Mouse (Mus musculus): ENCODE measurements around the gene Nek7. TPM values are rescaled to one million over a fixed set of nuclear protein-coding genes. Genes with fewer than 3 reads are reported as not detected.
A peak's percentile ranks its signal among the peaks of the same experiment; 100 is the strongest.

The Nek7 gene
- polyA plus RNA-seq, 1 experiment = 9.7 TPM

GRCm38 (mm10) chr1:138568434-138569232 is 51.3 kb downstream of the Nek7 start:
- TF ChIP-seq CTCF (IDR thresholded peaks at IDR 0.05; ENCODE audit: borderline replicate concordance, control insufficient read depth, extremely low read depth, insufficient read depth, low read length, poor library complexity) = no peak
- TF ChIP-seq POLR2A (IDR thresholded peaks at IDR 0.05; ENCODE audit: control insufficient read depth, extremely low read depth, insufficient read depth, low read length, poor library complexity) = no peak
- no peak for DNase-seq
- 91% methylated on average over 6 of the region's 6 CpGs for WGBS
- no peaks in the 10 kb centered on the region for H3K27me3 ChIP-seq (ENCODE audit: control insufficient read depth, insufficient read depth, low read length)
- H3K27ac ChIP-seq (ENCODE audit: control insufficient read depth, insufficient read depth, low read length) = no peak overlapping the region
- H3K4me3 ChIP-seq (ENCODE audit: control insufficient read depth, insufficient read depth, low read length) = no peak overlapping the region
- H3K36me3 ChIP-seq (ENCODE audit: control insufficient read depth, insufficient read depth, low read length) = no peaks in the 10 kb centered on the region
- no peaks in the 10 kb centered on the region for H3K4me1 ChIP-seq (replicated peaks; ENCODE audit: control insufficient read depth, insufficient read depth, low read length)

GRCm38 (mm10) chr1:138567946-138568345 is 52.0 kb downstream of the Nek7 start:
- 94% methylated on average over 9 of the region's 9 CpGs for WGBS
- Histone ChIP-seq H3K4me3 (ENCODE audit: control insufficient read depth, insufficient read depth, low read length) (no peak overlapping the region), H3K27me3 (ENCODE audit: control insufficient read depth, insufficient read depth, low read length) (no peaks in the 10 kb centered on the region), H3K27ac (ENCODE audit: control insufficient read depth, insufficient read depth, low read length) (no peak overlapping the region), H3K36me3 (ENCODE audit: control insufficient read depth, insufficient read depth, low read length) (no peaks in the 10 kb centered on the region), H3K4me1 (replicated peaks; ENCODE audit: control insufficient read depth, insufficient read depth, low read length) (no peaks in the 10 kb centered on the region)
- DNase-seq = no peak
- TF ChIP-seq CTCF (IDR thresholded peaks at IDR 0.05; ENCODE audit: borderline replicate concordance, control insufficient read depth, extremely low read depth, insufficient read depth, low read length, poor library complexity) (no peak), POLR2A (IDR thresholded peaks at IDR 0.05; ENCODE audit: control insufficient read depth, extremely low read depth, insufficient read depth, low read length, poor library complexity) (no peak)

GRCm38 (mm10) chr1:138564677-138565076 is 55.3 kb downstream of the Nek7 start:
- Histone ChIP-seq H3K36me3 (ENCODE audit: control insufficient read depth, insufficient read depth, low read length) (no peaks in the 10 kb centered on the region), H3K27ac (ENCODE audit: control insufficient read depth, insufficient read depth, low read length) (no peak overlapping the region), H3K27me3 (ENCODE audit: control insufficient read depth, insufficient read depth, low read length) (no peaks in the 10 kb centered on the region), H3K4me3 (ENCODE audit: control insufficient read depth, insufficient read depth, low read length) (no peak overlapping the region), H3K4me1 (replicated peaks; ENCODE audit: control insufficient read depth, insufficient read depth, low read length) (no peaks in the 10 kb centered on the region; the same call in 1 of the 2 replicates)
- WGBS = 93% methylated on average over 6 of the region's 6 CpGs
- DNase-seq = no peak
- TF ChIP-seq CTCF (IDR thresholded peaks at IDR 0.05; ENCODE audit: borderline replicate concordance, control insufficient read depth, extremely low read depth, insufficient read depth, low read length, poor library complexity) (no peak), POLR2A (IDR thresholded peaks at IDR 0.05; ENCODE audit: control insufficient read depth, extremely low read depth, insufficient read depth, low read length, poor library complexity) (no peak)

- no peak overlapping the region for H3K4me3 ChIP-seq (ENCODE audit: control insufficient read depth, insufficient read depth, low read length)
- H3K27ac ChIP-seq (ENCODE audit: control insufficient read depth, insufficient read depth, low read length) = no peak overlapping the region
- H3K36me3 ChIP-seq (ENCODE audit: control insufficient read depth, insufficient read depth, low read length) = no peaks in the 10 kb centered on the region
- TF ChIP-seq POLR2A (IDR thresholded peaks at IDR 0.05; ENCODE audit: control insufficient read depth, extremely low read depth, insufficient read depth, low read length, poor library complexity) = no peak
- no peak for TF ChIP-seq CTCF (IDR thresholded peaks at IDR 0.05; ENCODE audit: borderline replicate concordance, control insufficient read depth, extremely low read depth, insufficient read depth, low read length, poor library complexity)
- WGBS = 92% methylated on average over 12 of the region's 12 CpGs
- H3K4me1 ChIP-seq (replicated peaks; ENCODE audit: control insufficient read depth, insufficient read depth, low read length) = no peaks in the 10 kb centered on the region; the same call in 1 of the 2 replicates
- no peak for DNase-seq
- no peaks in the 10 kb centered on the region for H3K27me3 ChIP-seq (ENCODE audit: control insufficient read depth, insufficient read depth, low read length)
Measured at GRCm38 (mm10) chr1:138560733-138561132, 59.2 kb downstream of the Nek7 start.

- no peak for DNase-seq
- no peaks in the 10 kb centered on the region for H3K27me3 ChIP-seq (ENCODE audit: control insufficient read depth, insufficient read depth, low read length)
- H3K4me3 ChIP-seq (ENCODE audit: control insufficient read depth, insufficient read depth, low read length) = no peak overlapping the region
- peak overlapping the region; percentile 12; the same call in 1 of the 2 replicates for H3K27ac ChIP-seq (ENCODE audit: control insufficient read depth, insufficient read depth, low read length)
- TF ChIP-seq POLR2A (IDR thresholded peaks at IDR 0.05; ENCODE audit: control insufficient read depth, extremely low read depth, insufficient read depth, low read length, poor library complexity) (no peak), CTCF (IDR thresholded peaks at IDR 0.05; ENCODE audit: borderline replicate concordance, control insufficient read depth, extremely low read depth, insufficient read depth, low read length, poor library complexity) (no peak)
- no peaks in the 10 kb centered on the region for H3K36me3 ChIP-seq (ENCODE audit: control insufficient read depth, insufficient read depth, low read length)
- WGBS = 79% methylated on average over 12 of the region's 12 CpGs
- no peaks in the 10 kb centered on the region; the same call in 1 of the 2 replicates for H3K4me1 ChIP-seq (replicated peaks; ENCODE audit: control insufficient read depth, insufficient read depth, low read length)
Measured at GRCm38 (mm10) chr1:138559213-138560101, 60.5 kb downstream of the Nek7 start.

- TF ChIP-seq POLR2A (IDR thresholded peaks at IDR 0.05; ENCODE audit: control insufficient read depth, extremely low read depth, insufficient read depth, low read length, poor library complexity) = no peak
- peak; percentile 63; the same call in 1 of the 2 replicates for TF ChIP-seq CTCF (IDR thresholded peaks at IDR 0.05; ENCODE audit: borderline replicate concordance, control insufficient read depth, extremely low read depth, insufficient read depth, low read length, poor library complexity)
- Histone ChIP-seq H3K27ac (ENCODE audit: control insufficient read depth, insufficient read depth, low read length) (no peak overlapping the region), H3K36me3 (ENCODE audit: control insufficient read depth, insufficient read depth, low read length) (no peaks in the 10 kb centered on the region), H3K4me3 (ENCODE audit: control insufficient read depth, insufficient read depth, low read length) (no peak overlapping the region), H3K4me1 (replicated peaks; ENCODE audit: control insufficient read depth, insufficient read depth, low read length) (no peaks in the 10 kb centered on the region; the same call in 1 of the 2 replicates), H3K27me3 (ENCODE audit: control insufficient read depth, insufficient read depth, low read length) (no peaks in the 10 kb centered on the region)
- peak; percentile 33 for DNase-seq
- WGBS = 88% methylated on average over 3 of the region's 3 CpGs
Measured at GRCm38 (mm10) chr1:138558342-138558741, 61.6 kb downstream of the Nek7 start.

Measured in thymus, adult 2 months (tissue).